Mouse (Mus musculus) layer of hippocampus, adult 8-10 months (tissue): Measurements from ENCODE around the gene Gatd1. TPM values are rescaled to one million over a fixed set of nuclear protein-coding genes. Genes with fewer than 3 reads are reported as not detected.
"Not testable (repeated sequence)": the region's sequence is repeated elsewhere in the genome, so short reads cannot be mapped to it uniquely, and the experiment has no call there.

Source experiments
- DNase-seq, 2 experiments: peaks; one replicate each; pipeline ENCODE4 v3.0.0; 2022; ENCODE audit warnings: low spot score in 2 of 2
- total RNA-seq, 4 experiments: library from RNA; stranded (reverse); gene quantifications; 2 replicates each; pipeline ENCODE4 v1.2.4; 2022

The Gatd1 gene
- total RNA-seq, 4 experiments from 2014 or later, result 36.8 to 41.3 (median 38.6) TPM

GRCm38 (mm10) chr7:141429310-141429709, 15.4 kb upstream of the Gatd1 start, which contains the start of gene Cend1:
TSS of gene Cend1 (minus strand) at chr7:141429491.
- peak; percentile 90 to 92 for DNase-seq

DNA sequence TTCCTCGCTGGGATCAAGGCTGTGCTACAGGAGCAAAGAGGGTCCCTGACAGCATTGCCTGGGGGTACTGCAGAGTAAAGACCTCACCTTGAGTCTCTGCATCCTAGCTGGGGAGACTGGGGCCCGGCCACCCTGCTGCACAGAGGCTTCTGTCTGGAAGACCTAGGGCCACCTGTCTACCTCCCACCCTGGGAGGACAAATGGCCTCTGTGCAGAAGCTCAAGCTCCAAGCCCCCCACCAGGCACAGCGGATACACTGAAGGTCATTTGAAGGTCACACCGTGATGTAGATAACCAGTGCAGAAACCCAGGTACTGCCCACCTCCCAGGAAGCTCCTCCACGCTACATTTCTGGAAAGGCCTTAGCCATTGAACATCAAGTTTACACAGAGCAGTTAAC, 14.8 kb upstream of the Gatd1 start:
- no peak for DNase-seq

- no peak for DNase-seq
Measured at GRCm38 (mm10) chr7:141426948-141427730, 13.2 kb upstream of the Gatd1 start.

- no peak for DNase-seq
Measured at GRCm38 (mm10) chr7:141423811-141424210, 9.9 kb upstream of the Gatd1 start.

GRCm38 (mm10) chr7:141420030-141420702, 6.2 kb upstream of the Gatd1 start:
- no peak for DNase-seq

GRCm38 (mm10) chr7:141418970-141419369, 5.0 kb upstream of the Gatd1 start:
- DNase-seq, result no peak

- no peak for DNase-seq
Measured at GRCm38 (mm10) chr7:141417731-141418681, 4.1 kb upstream of the Gatd1 start.

- DNase-seq, result no peak
Measured at GRCm38 (mm10) chr7:141416144-141416841, 2.4 kb upstream of the Gatd1 start.

DNA sequence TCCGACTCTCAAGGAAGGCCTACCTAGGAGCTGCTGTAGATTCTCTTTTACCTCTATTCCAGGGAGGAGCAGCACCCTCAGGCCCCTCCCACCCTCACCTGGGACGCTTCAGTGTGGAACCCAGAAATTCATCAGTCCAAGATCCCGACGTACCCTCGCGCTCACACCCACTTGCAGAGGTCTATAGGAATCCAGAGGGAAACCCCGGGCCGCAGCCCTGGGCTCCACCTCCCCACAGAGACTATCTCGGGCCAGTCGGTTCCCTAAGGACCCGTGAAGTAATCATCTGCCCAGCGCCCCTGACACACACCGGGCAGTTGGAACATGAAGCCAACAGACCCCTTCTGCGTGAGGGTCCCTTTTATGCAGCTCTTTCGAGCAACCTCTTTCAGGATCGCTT, 605 bp downstream of the Gatd1 start:
- DNase-seq, result no peak

GRCm38 (mm10) chr7:141411667-141412066, 2.3 kb downstream of the Gatd1 start:
- DNase-seq, result no peak

GRCm38 (mm10) chr7:141410631-141411030, 3.3 kb downstream of the Gatd1 start:
- DNase-seq, result no peak

DNA sequence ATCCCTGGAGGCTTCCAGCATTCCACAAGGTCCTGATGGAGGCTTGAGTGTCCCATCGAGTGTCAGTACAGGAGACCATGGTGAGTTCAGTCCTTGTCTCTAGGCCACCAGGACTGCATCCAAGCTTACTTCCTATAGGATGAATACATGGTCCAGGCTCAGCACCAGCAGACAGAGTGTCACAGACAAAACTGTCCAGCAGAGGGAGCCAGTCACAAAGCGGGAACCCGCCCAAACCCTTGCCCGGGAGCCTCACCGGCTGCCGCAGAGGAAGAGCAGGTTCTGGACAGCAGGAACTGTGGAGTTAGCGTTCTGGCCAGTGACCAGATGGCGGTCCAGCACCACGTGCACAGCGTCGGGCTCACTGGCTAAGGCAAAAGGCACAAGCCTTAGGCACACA, 5.1 kb downstream of the Gatd1 start:
- peak; percentile 66 to 87 for DNase-seq

DNA sequence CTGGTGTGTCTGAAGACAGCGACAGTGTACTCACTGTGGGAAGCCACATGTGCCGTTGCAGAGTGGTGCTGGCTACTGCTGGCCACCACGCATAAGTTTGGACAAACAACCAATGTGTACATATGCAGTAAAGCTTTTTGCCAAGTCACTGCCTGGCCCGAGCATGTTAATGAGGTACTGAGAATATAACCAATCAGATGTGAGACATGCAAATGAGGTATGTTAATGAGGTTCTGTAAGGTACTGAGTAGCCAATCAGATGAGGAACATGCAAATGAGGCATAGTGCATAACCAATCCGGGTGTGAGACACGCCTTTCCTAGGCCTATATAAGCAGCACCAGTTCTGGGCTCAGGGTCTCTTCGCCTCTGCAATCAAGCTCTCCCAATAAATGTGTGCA, 6.3 kb downstream of the Gatd1 start:
- not testable (repeated sequence) for DNase-seq

GRCm38 (mm10) chr7:141405466-141405865, 8.5 kb downstream of the Gatd1 start:
- no peak for DNase-seq

DNA sequence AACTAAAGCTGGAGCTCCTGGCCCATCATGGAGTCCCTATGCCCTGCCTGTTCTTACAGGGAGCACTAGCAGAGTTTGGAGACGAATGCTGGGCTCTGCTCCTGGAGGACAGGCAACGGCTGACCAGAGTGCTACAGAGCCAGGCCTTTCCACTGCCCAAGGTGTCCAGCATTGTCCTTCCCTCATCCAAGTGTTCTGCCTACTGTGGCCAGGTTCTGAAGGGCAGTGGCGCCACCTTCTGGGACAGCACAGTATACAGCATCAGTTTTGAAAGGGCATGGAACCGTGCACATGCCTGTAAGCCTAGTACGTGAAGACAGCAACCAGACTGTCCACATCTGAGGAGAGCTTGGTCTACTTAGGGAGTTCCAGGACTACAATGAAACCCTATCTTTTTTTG, 10.6 kb downstream of the Gatd1 start:
- no peak for DNase-seq

DNA sequence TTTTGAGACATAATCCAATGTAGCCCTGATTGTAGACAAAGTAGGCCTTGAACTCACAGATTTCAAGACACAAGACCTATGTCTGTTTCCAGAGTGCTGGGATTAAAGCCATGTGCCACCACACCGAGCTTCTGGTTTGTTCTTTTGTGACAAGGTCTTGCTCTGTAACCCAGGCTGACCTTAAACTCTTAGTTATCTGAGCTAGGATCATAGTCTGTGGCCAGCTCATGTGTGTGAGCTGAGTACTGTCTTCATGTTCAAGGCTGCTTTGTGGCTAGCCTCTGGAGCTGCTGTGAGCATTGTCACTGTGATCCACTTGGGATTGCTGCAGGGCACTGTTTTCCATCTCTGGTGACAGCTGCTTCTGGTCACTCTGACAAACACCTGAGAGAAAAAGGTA, 18.6 kb downstream of the Gatd1 start:
- DNase-seq, result no peak

- DNase-seq, result peak in 1 of 2 experiments; percentile 44
Measured at GRCm38 (mm10) chr7:141394771-141395170, 19.2 kb downstream of the Gatd1 start.

- no peak for DNase-seq
Measured at GRCm38 (mm10) chr7:141394158-141394557, 19.8 kb downstream of the Gatd1 start.

GRCm38 (mm10) chr7:141392552-141393222, 21.2 kb downstream of the Gatd1 start:
- no peak for DNase-seq
